Mouse (Mus musculus): ENCODE measurements around the gene Wasf2.

The Wasf2 gene

DNA sequence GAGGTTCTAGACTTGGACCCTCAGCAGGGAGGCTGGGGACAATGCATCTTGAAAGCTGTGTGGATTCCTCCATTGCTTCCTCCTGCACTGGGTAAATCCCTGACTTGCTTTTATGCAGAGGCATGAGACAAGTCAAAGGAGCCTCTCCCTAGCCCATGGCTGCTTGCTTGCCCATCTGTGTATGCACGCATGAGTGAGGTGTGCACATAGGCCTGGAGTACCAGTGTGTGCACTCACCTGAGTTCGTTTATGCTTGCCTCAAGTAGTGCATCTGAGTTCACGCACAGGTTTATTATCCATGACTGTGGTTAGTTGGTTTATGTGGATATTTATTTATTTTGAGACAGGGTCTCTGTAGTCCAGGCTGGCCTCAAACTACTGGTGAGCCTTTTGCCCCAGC is 71.9 kb downstream of the Wasf2 start:
- no peak for DNase-seq (ENCODE audit: low spot score)

DNA sequence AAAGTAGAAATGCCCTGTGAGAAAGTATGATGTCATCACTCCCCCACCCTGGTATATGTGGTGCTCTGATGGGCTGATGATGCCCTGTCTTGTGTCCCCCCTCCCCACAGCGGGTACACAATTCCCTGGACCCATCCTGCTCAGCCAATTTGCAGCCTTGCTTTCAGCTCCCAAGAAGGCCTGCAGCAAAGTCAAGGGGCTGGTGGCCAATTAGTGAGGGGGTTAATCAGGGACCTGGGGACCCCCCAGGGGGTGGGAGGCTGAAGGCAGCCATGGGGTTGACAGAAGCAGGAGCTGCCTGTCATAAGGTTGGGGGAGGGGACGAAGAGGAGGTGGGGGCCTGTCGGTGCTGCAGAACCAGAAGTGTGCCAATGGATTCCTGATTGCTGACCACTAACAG is 73.3 kb downstream of the Wasf2 start:
- DNase-seq (ENCODE audit: low spot score): no peak

DNA sequence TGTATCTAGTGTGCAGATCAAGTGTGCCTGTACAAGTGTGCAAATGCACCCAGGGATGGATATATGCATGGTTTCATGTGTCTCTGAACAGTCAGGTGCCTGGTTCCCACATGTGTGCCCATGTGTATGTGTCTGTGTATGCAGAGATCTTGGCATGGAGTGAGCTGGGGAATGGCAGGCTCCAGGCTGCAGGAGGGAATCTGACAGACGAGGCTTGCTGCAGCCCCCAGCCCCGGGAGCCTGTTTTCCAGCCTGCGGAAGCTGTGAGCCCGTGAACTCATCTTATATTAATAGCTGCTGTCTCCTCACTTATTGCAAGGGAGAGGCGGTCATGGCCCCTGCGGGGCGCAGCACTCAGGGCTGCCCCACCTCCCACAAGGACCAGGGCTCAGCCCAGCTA is 74.1 kb downstream of the Wasf2 start:
- DNase-seq (ENCODE audit: low spot score): no peak

DNA sequence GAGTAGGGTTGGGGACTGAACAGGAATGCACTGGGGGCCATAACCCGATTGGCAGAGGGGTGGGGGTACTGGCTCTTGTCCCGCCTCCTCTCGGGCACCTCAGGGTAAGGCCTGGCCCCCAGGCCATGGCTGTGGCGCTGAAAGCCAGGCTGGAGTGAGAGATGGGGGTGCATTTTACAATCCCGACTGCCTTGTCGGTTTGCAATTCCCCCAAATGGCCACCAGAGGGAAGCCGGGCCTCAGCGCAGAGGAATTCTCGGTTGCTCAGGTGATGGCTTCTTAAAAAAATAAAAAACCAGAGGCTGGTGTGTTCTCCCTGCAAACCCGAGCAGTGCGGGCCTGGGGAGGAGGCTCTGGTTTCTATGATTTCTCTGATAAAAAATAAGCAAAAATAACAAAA is 79.1 kb downstream of the Wasf2 start:
- DNase-seq (ENCODE audit: low spot score): no peak

DNA sequence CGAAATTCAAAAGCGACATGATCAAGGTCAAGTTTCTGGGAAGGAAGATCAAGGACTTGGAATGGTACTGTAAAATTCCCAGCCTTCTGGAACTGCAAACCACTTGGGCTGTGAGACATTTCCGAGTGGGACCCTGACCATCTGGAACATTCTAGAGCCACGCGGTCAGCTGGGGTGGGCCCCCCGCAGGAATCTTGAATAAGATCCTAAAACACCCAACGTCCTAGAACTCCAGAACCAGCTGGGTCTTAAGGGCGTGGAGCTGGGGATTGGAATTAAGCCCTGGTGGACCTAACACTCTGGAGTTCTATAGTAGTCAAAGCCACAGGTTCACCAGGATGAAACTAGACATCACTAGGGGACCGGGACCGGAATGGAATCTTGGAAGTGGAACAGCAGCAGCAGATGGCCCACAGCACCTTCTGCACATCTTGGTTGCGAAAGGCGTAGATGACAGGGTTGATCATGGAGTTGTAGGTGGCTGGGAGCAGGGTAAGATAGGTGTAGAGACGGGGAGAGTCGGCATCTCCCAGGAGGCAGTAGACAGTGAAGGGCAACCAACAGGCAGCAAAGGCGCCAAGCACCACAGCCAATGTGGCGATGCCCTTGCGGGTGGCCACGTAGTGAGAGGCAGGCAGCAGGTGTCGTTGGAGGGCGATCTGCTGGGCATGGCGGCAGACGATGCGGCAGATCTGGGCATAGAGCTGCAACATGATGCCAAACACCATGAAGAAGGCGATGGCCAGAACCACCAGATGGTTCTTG is 79.9 kb downstream of the Wasf2 start:
- DNase-seq (ENCODE audit: low spot score): no peak

DNA sequence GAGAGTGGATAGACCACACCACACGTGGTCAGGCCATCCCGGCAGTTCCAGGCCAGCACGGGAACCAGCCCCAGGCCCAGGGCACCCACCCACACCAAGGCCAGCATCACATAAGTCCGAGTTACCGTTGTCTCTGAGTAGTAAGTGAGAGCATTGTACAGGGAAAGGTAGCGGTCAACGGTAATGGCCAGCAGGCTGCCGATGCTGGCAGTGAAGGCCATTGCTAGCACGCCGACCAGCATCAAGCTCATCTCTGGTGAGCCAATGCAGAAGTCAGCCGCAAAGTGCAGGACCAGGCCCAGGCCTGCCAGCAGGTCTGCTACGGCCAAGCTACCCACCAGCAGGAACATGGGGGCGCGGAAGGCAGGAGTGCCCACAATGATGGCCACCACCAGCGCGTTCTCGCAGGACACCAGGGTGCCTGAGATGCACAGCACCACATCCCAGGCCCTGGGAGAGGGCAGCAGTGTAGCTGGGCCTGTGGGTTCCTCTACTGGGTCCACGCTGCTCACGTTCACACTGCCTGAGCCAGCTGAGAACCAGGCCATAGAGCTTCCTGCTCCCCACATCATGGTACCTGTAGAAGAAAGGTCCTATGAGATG is 80.6 kb downstream of the Wasf2 start:
- no peak for DNase-seq (ENCODE audit: low spot score)

DNA sequence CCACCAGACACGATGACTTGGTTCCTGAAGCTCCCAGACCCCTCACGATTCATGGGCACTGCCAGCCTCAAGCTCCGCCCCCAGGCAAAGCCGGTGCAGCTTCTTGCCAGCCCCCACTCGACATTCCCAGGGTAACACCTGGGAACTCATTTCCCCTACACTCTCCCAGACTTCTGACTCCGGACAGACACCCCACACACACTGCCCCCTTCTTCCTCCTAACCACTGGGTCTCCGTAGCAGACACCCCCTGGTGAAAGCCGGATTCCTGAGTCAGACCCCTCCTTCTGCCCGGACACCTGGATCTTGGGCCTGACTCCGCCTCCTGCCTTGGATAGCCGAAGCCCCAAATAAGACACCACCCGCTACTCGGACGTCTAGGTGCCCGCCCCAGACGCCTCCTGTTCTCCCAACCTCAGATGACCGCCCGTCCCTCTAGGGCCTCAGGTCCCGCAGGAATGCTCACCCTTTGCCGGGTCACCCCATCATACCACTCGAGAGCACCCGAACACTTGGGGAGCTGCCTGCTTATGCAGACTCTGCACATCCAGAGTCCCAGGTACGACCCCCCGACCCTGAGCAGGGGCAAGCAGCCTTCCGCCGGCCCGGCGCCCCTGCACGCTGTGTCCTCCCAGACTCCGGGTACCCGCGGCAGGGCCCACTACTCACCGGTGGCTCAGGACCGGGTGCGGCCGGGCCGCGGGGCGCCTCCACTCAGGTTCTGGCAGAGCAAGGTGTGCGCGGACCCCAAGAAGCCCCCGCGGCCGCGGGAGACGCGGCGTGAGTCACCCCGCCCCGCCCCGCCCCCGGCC is 81.7 kb downstream of the Wasf2 start, which contains the start of the genes Cd164l2 and Gpr3:
TSS of gene Cd164l2 (plus strand) at position 381 of the 811 bp plus-strand sequence.
TSS of gene Gpr3 (minus strand) at position 786 of the 811 bp plus-strand sequence.
- DNase-seq (ENCODE audit: low spot score): no peak

DNA sequence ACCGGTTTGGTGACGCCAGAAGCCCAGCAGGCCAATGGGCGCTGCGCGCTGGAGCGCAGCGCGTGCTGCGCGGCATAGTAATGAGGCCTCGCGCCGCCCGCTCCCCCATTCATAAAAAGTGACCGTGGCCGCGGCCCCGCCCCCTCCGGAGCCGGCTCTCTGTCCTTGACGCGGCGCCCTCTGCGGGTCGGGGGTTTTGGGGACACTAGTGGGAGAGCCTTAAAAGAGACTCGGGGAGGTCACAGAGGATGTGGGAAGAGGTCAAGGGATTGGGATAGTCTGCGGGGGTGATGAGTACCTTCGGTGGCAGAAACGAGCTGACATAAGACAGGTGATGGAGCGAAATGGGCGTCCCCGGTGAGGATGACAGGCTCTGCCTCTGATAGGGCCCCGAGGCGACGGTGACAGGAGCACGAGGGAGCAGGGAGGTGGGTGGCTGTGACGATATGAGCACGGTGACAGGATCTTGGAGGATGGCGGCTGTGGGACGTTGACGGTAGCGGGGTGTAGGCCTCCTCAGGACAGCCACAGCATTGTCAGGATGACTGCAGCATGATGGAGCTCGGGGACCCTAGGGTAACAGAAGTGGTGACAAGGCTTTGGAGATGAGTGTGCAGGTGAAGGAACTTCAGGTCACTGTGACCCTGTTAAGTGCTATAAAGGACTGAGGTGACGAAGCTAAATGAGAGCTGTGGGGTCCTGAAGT is 82.4 kb downstream of the Wasf2 start:
- peak; percentile 88 for DNase-seq (ENCODE audit: low spot score)

DNA sequence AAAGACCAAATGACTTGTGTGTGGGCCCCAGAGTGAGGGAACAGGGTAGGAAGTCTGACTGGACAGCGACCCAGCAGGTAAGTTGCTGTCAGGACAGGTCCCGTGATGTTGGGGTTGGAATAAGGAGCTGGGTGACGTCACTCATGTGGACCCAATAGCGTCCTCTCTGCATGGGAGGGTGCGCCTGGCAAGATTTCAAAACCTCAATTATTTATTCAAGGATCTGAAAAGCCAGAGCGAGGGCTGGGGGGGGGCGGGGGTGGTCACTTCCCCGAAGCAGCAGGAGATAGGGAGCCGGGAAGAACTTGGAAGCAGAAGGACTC is 82.9 kb downstream of the Wasf2 start:
- no peak for DNase-seq (ENCODE audit: low spot score)

DNA sequence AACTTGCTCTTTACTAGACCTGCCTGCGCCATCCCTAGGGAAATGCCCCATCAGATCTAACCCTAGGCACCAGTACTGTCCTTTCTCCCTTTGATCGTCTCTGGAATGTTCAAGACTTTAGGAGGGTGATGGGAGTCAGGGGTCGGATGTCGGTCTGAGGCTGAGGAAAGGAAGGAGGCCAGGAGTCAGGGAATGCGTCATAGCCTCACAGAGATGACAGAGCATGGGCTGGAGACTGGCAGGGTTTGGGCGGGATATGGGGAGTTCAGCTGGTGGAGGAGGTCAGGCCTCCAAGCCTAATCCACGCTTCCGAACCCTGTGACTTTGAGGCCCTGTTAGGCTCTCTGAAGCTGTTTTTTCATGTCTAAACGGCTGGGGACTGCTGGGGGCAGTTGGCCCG is 83.4 kb downstream of the Wasf2 start:
- no peak for DNase-seq (ENCODE audit: low spot score)

DNA sequence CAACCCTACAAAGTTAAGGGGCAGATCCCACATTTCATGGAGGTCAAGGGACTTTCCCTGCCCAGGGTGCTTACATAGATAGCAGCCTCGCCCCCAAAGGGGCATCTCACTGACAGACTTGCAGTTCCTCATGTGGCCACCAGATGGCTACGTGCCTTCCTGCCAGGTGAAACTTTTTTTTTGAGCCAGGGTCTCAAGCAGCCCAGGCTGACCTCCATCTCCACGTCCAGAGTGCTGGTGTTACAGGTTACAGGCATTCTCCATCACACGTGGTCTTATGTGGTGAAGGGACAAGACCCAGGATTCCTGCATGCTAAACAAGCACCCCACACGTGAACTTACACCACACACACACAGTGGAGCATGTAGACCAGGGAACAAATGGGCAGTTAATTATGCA is 87.3 kb downstream of the Wasf2 start:
- peak; percentile 82 for DNase-seq (ENCODE audit: low spot score)

DNA sequence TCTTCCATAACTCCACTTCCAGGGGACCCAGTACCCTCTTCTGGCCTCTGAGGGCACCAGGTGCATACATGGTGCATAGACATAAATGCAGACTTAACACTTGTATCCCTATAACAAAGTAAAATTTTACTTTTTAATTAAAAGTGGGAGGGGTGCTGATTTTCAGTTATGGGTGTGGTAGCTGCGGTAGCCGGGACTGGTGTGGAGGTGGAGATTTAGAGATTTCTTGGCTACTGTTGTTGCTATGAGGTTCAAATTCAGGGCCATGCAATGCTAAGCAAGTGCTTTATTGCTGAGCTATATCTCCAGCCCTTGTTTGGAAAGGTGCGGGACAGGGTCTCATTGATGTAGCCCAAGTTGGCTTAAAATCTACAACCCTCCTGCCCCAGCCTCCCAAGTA is 88.4 kb downstream of the Wasf2 start:
- DNase-seq (ENCODE audit: low spot score): no peak

DNA sequence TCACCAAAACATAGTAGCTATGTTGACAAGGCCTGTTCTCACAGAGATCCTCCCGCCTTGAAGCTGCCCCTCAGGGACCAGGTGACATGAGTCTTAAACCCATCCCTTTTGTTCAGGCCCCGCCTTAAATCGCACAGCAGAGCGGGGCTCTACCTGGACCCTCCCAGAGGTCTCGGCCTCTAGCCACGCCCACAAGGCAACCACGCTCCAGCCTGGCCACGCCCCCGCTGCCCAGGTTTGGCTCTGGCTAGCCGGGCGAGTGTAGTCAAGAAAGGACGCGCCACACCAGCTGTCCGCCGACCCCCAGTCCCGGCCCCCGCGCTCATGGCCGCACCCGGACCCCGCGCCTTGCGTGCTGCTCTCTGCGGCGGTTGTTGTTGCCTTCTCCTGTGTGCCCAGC is 90.4 kb downstream of the Wasf2 start:
- peak; percentile 77 for DNase-seq (ENCODE audit: low spot score)

DNA sequence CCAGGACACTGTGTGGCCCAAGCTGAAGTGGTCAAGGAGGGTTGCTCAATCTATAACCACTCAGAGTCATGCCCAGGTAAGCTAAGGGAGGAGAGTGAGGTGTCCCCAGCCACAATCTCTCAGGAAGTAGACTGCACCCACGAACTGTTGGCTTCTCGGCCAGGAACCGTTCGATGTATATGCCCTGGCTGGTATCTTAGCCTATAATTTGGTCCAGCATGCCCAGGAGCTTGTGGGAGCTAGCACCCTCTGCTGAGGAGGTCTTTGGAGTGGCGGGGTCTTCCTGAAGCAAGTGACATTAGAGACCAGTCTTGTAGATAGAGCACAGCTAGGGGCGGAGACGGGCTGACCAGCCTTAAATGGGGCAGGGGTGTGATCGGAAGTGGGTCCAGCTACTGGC is 91.4 kb downstream of the Wasf2 start:
- DNase-seq (ENCODE audit: low spot score): no peak

DNA sequence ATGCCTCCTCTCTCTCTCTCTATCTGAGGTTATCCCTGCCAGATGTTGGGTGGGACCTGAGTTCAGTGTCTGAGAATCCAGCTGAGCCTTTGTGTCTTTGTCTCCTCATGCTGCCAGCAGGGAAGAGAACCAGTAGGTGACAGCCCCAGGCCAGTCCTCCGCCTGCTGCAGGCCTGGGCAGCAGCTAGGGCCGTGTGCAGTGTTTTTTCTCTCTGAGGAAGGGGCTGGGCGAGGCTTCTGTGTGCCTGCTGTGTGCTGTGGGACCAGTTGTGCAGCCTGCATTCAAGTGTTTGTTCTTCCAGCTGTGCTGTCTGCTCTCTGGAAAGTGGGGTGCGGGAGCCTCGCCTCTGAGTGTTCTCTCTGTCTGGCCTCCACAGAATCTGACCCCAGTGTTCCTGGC is 93.6 kb downstream of the Wasf2 start:
- no peak for DNase-seq (ENCODE audit: low spot score)

DNA sequence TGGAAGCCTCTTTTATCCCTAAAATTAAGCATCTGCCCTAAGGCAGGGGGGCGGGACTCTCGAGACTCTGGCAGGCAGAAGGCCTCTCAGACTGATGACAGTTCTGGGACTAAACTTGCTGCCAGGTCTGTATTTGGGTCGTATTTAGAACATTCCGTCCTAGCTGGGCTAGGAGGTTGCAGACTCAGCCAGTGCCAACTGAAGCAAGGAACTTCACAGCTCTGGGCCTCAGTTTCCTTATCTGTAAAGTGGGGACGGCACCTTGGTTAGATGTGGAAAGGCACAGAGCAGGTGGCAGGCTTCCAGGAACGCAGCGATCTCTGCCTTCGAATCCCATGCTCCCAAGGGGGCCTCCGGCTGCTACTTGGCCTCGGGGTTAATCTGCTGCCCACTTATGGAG is 95.8 kb downstream of the Wasf2 start:
- peak; percentile 69 for DNase-seq (ENCODE audit: low spot score)

DNA sequence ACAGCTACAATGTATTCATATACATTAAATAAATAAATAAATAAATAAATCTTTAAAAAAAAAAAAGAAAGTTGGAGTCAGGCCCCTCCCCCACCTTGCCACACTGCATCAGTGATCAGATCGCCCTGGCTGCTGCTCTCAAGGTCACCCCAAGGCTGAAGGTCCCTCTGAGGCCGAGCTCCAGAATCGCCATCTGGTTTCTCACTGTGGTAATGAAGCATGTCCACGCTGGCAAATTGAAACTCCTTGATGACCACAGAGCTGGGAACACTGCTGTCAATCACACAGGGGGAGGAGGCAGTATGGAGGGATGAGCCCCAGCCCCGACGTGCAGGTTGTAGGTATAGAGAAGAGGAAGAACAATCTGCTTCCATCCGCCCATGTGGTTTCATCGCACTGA is 97.3 kb downstream of the Wasf2 start:
- DNase-seq (ENCODE audit: low spot score): no peak

DNA sequence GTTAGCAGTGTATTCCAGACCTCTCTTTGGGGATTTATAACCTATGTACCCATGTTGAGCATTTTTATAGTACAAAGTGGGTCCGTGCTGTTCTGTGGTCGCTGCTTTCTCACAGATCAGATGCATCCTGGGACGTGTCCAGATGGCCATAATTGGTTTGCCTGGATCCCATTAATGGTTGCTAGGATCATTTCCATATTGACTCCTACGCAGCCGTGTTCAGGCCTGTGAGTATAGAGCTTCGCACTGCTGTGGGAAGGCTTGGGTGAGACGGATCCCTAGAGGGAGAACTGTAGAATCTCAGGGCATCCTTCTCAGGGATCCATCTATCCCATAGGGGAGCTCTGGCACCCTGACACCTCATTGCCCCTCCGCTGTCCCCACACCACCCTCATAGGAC is 99.3 kb downstream of the Wasf2 start:
- no peak for DNase-seq (ENCODE audit: low spot score)

DNA sequence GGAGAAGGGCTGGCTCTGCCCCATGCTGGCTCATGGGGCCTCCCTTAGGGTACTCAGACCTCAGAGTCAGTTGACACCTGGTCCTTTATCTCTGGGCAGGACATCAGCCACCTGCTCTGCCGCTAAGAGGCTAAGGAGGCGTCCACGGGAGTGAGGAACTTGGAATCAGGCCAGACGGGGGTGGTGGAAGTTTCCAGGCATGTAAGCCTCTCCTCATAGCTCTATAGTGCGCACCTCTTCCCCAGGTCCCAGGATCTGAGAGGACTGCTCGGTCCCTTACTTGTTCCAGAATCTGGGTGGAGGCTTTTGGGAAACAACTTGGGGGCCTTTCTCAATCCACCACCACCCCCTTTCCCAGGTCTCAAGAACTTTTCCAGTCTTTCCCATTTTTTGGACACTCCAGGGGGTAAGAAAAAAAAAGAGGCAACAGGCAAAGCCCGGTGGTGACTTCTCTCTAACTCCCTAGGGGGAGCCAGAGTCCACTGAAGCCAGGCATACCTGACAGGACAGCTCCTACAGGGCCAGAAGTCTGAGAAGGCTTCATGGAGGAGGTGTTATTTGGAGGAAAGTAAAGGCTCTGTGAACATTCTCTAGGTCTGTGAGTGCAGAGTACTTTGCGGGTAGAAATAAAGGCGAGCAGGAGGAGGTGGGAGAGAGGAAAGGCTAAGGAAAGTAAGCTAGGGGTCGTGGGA is 103.1 kb downstream of the Wasf2 start:
- DNase-seq (ENCODE audit: low spot score): no peak

DNA sequence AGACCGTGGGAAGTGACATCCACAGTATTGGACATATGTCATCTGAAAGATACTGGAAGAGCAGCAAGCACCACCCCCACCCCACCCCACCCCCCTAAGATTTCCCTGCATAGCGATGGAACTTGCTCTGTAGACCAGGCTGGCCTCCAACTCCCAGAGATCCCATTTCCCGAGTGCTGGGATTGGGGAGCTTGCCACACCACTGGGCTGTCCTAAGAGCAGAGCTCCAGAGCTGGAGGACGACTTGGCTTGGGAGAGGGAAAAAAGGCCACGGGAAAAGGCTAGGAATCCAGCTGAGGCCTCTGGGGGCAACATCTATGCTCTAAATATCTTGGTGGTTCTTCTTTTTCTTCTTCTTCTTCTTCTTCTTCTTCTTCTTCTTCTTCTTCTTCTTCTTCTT is 104.5 kb downstream of the Wasf2 start:
- DNase-seq (ENCODE audit: low spot score): no peak

DNA sequence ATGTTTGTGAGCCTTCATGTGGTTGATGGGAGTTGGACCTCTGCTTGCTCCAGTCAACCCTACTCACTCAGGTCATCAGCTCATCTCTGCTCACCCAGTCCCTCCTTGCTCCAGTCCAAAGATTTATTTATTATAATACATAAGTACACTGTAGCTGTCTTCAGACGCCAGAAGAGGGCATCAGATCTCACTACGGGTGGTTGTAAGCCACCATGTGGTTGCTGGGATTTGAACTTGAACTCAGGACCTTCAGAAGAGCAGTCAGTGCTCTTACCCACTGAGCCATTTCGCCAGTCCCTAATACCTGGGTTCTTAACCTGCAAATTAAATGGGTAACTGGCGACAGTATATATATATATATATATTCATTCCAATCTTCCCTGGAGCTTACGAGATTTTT is 105.1 kb downstream of the Wasf2 start:
- DNase-seq (ENCODE audit: low spot score): no peak

DNA sequence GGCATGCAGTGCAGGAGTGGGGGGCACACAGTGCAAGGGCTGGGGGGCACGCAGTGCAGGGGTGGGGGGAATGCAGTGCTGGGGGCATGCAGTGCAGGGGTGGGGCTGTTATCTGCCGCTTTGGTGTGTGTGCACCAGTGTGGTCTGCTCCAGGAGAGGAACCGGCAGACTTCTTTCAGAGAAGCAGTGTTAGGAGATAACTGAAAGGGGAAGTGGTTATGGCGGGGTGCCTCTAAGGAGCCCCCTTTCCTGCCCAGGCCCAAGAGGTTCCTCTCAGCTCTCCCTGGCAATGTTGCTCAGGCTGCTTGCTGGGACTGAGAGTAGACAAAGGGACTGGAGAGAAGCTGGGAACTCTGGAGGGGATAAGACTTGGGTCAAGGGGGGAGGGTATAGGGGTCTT is 107.6 kb downstream of the Wasf2 start:
- DNase-seq (ENCODE audit: low spot score): no peak
